Mouse (Mus musculus) CD8-positive naive resting alpha-beta T cell, adult 2 months (primary cell): ENCODE measurements around the gene Tmem230.

Experiments
- DNase-seq, 2 experiments: peaks; one replicate each; pipeline ENCODE4 v3.0.0; 2022; ENCODE audit warnings: low read depth in 2 of 2, low spot score in 2 of 2

Gene Tmem230

GRCm38 (mm10) chr2:132233985-132234765 lies 13.4 kb downstream of the Tmem230 start:
- DNase-seq: no peak

- DNase-seq: no peak
These were observed 15.1 kb downstream of the Tmem230 start for GRCm38 (mm10) chr2:132232413-132232945.

GRCm38 (mm10) chr2:132224359-132224758 lies 23.2 kb downstream of the Tmem230 start:
- DNase-seq: no peak

GRCm38 (mm10) chr2:132221611-132222073 lies 26.0 kb downstream of the Tmem230 start:
- no peak for DNase-seq

GRCm38 (mm10) chr2:132211995-132212656 lies 35.5 kb downstream of the Tmem230 start:
- DNase-seq: no peak

GRCm38 (mm10) chr2:132210806-132211312 lies 36.7 kb downstream of the Tmem230 start:
- no peak for DNase-seq

GRCm38 (mm10) chr2:132208246-132208881 lies 39.2 kb downstream of the Tmem230 start:
- no peak for DNase-seq

GRCm38 (mm10) chr2:132206316-132206881 lies 41.2 kb downstream of the Tmem230 start:
- no peak for DNase-seq

- no peak for DNase-seq
These were observed 42.1 kb downstream of the Tmem230 start for GRCm38 (mm10) chr2:132205549-132205948.

GRCm38 (mm10) chr2:132203773-132204172 lies 43.8 kb downstream of the Tmem230 start:
- no peak for DNase-seq

- no peak for DNase-seq
These were observed 44.4 kb downstream of the Tmem230 start for GRCm38 (mm10) chr2:132203186-132203585.

GRCm38 (mm10) chr2:132198017-132198933 lies 49.3 kb downstream of the Tmem230 start:
- DNase-seq: no peak

GRCm38 (mm10) chr2:132195602-132196001 lies 52.0 kb downstream of the Tmem230 start:
- no peak for DNase-seq

GRCm38 (mm10) chr2:132190602-132191161 lies 56.9 kb downstream of the Tmem230 start:
- no peak for DNase-seq
